Mouse (Mus musculus): ENCODE measurements around the gene Setx.

GRCm38 (mm10) chr2:29123907-29124569, at the start of gene Setx:
- no peak for TF ChIP-seq POLR2A (IDR thresholded peaks at IDR 0.05; ENCODE audit: borderline replicate concordance, control insufficient read depth, low read depth, low read length)
- no peak for TF ChIP-seq CTCF (IDR thresholded peaks at IDR 0.05; ENCODE audit: control insufficient read depth, insufficient read depth, low read length)
